Mouse (Mus musculus) kidney, adult 11 months (tissue): ENCODE results near the gene Bcan.

Experiments
- DNase-seq: peaks from one replicate; pipeline ENCODE4 v3.0.0; 2022

Bcan gene

GRCm38 (mm10) chr3:87943586-87943985, 56.4 kb downstream of the Bcan start:
- no peak for DNase-seq

GRCm38 (mm10) chr3:87942471-87942870, 57.6 kb downstream of the Bcan start:
- DNase-seq = no peak

- no peak for DNase-seq
These were observed 59.4 kb downstream of the Bcan start for GRCm38 (mm10) chr3:87940611-87941010.
